Mouse (Mus musculus) hindbrain, embryonic 16.5 days (tissue): Measurements from ENCODE around the gene Tmem63a. TPM values are rescaled to one million over a fixed set of nuclear protein-coding genes. Genes with fewer than 3 reads are reported as not detected.
A peak's percentile ranks its signal among the peaks of the same experiment; 100 is the strongest.
"Not testable (repeated sequence)": the region's sequence is repeated elsewhere in the genome, so short reads cannot be mapped to it uniquely, and the experiment has no call there.

Experiments used
- ATAC-seq: fragments of 200-750 bp; cut with Nextera tagmentation; 2 replicates; pipeline ENCODE4 v1.8.0; 2017; ENCODE audit warnings: moderate TSS enrichment, moderate library complexity
- H3K27ac ChIP-seq: fragments of 300-500 bp; sonication (generic); 2 replicates; pipeline ENCODE4 v1.5.1; 2014; ENCODE audit warnings: low read depth, mild to moderate bottlenecking, control low read depth, low read length, moderate library complexity
- H3K27me3 ChIP-seq: fragments of 300-500 bp; sonication (generic); replicated peaks from 2 replicates; pipeline ENCODE4 v1.6.1; 2014; ENCODE audit warnings: low read length; ENCODE audit not compliant: control insufficient read depth, insufficient read depth
- H3K36me3 ChIP-seq: fragments of 300-500 bp; sonication (generic); 2 replicates; pipeline ENCODE4 v1.6.1; 2014; ENCODE audit warnings: mild to moderate bottlenecking, low read length, moderate library complexity, mixed read lengths; ENCODE audit not compliant: control insufficient read depth, insufficient read depth
- H3K4me1 ChIP-seq: fragments of 300-500 bp; sonication (generic); 2 replicates; pipeline ENCODE4 v1.6.1; 2014; ENCODE audit warnings: low read depth, low read length; ENCODE audit not compliant: control insufficient read depth, insufficient read depth
- H3K4me2 ChIP-seq: fragments of 300-500 bp; sonication (generic); 2 replicates; pipeline ENCODE4 v1.6.1; 2014; ENCODE audit warnings: mild to moderate bottlenecking, low read length, control low read depth, moderate library complexity
- H3K4me3 ChIP-seq: fragments of 300-500 bp; sonication (generic); 2 replicates; pipeline ENCODE4 v1.5.1; 2014; ENCODE audit warnings: mild to moderate bottlenecking, low read length, control low read depth, moderate library complexity
- H3K9ac ChIP-seq: fragments of 300-500 bp; sonication (generic); 2 replicates; pipeline ENCODE4 v1.6.1; 2014; ENCODE audit warnings: low read depth, mild to moderate bottlenecking, control low read depth, low read length, moderate library complexity
- H3K9me3 ChIP-seq: fragments of 300-500 bp; sonication (generic); 2 replicates; pipeline ENCODE4 v1.6.1; 2014; ENCODE audit warnings: mild to moderate bottlenecking, low read length, moderate library complexity; ENCODE audit not compliant: control insufficient read depth
- WGBS: fragments of 180-500 bp; shearing (Covaris S2); extraction: QIAGEN DNeasy Blood & Tissue Kit; methylation state at CpG from one replicate; pipeline ENCODE4 v1.1.7; 2014; 5-methylcytosine and 5-hydroxymethylcytosine counted together
- polyA plus RNA-seq: library from polyadenylated mRNA; unstranded; fragments of >200 nt; fragmentation: Nextera tagmentation; extraction: Ambion mirVana; gene quantifications from 2 replicates; pipeline ENCODE4 v1.2.1, GENCODE M21; 2015

The Tmem63a gene
- polyA plus RNA-seq, 1 experiment from 2014 or later: 2.6 TPM

DNA sequence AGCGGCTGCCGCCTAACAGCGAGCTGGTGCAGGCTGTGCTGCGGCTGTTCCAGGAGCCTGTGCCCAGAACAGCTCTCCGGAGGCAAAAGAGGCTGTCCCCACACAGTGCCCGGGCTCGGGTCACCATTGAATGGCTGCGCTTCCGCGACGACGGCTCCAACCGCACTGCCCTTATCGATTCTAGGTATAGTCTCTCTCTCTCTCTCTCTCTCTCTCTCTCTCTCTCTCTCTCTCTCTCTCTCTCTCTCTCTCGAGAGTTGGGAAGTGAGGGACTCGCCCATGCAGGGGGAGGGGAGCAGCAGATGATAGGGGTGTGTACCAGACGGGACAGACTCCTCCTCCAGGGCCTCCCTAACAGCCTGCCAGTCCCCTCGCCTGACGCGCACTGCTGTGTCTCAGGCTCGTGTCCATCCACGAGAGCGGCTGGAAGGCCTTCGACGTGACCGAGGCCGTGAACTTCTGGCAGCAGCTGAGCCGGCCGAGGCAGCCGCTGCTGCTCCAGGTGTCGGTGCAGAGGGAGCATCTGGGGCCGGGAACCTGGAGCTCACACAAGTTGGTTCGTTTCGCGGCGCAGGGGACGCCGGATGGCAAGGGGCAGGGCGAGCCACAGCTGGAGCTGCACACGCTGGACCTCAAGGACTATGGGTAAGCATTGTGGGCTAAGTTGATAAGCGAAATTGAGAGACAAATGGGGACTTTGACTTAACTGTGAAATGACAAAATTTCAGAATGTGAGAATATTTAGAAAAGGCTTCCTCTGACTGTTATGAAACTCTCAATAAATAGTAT, 5.3 kb upstream of the Tmem63a start:
- not testable (repeated sequence) for H3K9ac ChIP-seq, H3K4me1 ChIP-seq, H3K36me3 ChIP-seq, H3K9me3 ChIP-seq, H3K27ac ChIP-seq
- peak; percentile 81 for ATAC-seq
- Histone ChIP-seq H3K4me2 (peak overlapping the region; percentile 44), H3K27me3 (peaks cover 34% of the 10 kb centered on the region), H3K4me3 (peak overlapping the region; percentile 24)
- WGBS: 2% methylated on average over 29 of the region's 41 CpGs

DNA sequence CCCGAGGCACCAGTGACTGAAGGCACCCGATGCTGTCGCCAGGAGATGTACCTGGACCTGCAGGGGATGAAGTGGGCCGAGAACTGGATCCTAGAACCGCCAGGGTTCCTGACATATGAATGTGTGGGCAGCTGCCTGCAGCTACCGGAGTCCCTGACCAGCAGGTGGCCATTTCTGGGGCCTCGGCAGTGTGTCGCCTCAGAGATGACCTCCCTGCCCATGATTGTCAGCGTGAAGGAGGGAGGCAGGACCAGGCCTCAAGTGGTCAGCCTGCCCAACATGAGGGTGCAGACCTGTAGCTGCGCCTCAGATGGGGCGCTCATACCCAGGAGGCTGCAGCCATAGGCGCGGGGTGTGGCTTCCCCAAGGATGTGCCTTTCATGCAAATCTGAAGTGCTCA, 4.5 kb upstream of the Tmem63a start:
- H3K4me3 ChIP-seq, ATAC-seq, H3K36me3 ChIP-seq, H3K9ac ChIP-seq, H3K4me2 ChIP-seq, H3K27ac ChIP-seq, H3K9me3 ChIP-seq: not testable (repeated sequence)
- 16% methylated on average over 13 of the region's 13 CpGs for WGBS
- Histone ChIP-seq H3K4me1 (peaks cover 11% of the 10 kb centered on the region; the same call in 1 of the 2 replicates), H3K27me3 (peaks cover 42% of the 10 kb centered on the region)

DNA sequence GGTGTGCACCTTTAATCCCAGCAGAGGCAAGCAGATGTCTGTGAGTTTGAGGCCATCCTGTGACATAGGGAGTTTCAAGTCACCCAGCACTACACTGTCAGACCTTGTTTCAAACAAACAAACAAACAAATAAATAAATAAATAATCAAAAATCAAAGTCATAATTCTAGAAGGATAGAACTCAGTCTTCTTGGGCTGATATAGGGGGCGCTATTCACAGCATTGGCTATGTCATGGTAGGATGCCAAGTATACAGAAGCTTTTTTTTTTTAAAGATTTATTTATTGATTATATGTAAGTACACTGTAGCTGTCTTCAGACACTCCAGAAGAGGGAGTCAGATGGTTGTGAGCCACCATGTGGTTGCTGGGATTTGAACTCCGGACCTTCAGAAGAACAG, 3.4 kb upstream of the Tmem63a start:
- not testable (repeated sequence) for ATAC-seq, H3K27ac ChIP-seq, H3K4me2 ChIP-seq, H3K9ac ChIP-seq, H3K4me3 ChIP-seq, H3K36me3 ChIP-seq, H3K9me3 ChIP-seq
- Histone ChIP-seq H3K4me1 (peaks cover 13% of the 10 kb centered on the region; the same call in 1 of the 2 replicates), H3K27me3 (peaks cover 53% of the 10 kb centered on the region)
- WGBS: 92% methylated on average over 2 of the region's 2 CpGs

DNA sequence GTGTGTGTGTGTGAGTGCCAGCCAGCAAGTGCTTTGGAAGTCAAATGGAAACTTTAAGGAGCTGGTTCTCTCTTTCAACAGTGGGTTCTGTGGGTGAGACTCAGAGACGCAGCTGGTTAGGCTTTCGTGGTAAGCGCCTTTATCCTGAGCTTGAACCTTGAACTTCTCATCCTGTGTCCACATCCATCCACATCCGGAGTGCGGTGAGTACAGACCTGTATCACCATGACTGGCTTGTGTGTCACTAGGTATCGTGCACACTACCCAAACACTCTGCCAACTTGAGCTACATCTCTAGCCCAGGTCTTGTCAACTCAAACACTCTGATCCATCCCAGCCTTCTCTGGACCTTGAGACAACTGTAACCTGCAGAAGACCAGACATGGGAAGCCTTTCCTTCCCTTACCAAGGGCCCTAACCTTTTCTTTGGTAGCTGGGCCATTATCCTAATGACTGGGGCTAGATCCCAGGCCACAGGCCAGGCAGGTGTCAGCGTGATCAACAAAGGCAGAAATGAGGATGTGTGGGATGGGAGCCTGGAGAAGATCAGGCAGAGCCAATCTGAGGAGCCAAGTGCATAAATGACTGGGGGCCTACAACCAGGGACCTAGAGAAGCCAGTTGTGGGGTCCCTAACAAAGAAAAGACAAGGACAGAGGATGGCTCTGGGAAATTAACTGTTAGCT, 1.2 kb upstream of the Tmem63a start:
- Histone ChIP-seq H3K4me1 (peaks cover 17% of the 10 kb centered on the region; the same call in 1 of the 2 replicates), H3K9me3 (no peaks in the 10 kb centered on the region), H3K4me3 (no peak overlapping the region), H3K36me3 (no peaks in the 10 kb centered on the region), H3K27me3 (peaks cover 41% of the 10 kb centered on the region), H3K9ac (no peak overlapping the region), H3K4me2 (no peak overlapping the region), H3K27ac (no peak overlapping the region)
- 86% methylated on average over 7 of the region's 7 CpGs for WGBS
- ATAC-seq: no peak

DNA sequence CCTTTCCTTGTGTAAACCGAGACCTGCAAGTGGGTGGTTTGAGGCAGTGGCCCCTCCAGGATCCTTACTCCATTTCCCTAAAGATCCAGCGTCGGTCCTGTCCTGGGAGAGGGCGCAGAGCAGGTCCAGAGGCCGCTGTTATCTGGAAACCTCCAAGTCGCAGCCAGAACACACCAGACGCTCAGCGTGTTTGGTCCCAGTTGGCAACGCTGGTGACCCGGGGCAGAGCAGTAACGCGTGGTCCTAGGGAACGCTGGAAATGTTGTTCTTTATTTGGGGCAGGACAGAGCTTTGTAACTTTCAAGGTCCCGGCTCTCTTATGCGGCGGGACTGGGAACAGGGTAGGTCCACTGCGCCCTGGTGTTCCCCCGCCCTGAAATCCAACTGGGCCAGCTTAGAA, 418 bp upstream of the Tmem63a start:
- Histone ChIP-seq H3K4me2 (peak overlapping the region; percentile 100), H3K27ac (no peak overlapping the region; the same call in 1 of the 2 replicates), H3K4me3 (peak overlapping the region; percentile 77), H3K9me3 (no peaks in the 10 kb centered on the region), H3K4me1 (peaks cover 17% of the 10 kb centered on the region; the same call in 1 of the 2 replicates), H3K9ac (peak overlapping the region; percentile 69), H3K36me3 (no peaks in the 10 kb centered on the region), H3K27me3 (peaks cover 38% of the 10 kb centered on the region)
- no peak for ATAC-seq
- 3% methylated on average over 18 of the region's 18 CpGs for WGBS

DNA sequence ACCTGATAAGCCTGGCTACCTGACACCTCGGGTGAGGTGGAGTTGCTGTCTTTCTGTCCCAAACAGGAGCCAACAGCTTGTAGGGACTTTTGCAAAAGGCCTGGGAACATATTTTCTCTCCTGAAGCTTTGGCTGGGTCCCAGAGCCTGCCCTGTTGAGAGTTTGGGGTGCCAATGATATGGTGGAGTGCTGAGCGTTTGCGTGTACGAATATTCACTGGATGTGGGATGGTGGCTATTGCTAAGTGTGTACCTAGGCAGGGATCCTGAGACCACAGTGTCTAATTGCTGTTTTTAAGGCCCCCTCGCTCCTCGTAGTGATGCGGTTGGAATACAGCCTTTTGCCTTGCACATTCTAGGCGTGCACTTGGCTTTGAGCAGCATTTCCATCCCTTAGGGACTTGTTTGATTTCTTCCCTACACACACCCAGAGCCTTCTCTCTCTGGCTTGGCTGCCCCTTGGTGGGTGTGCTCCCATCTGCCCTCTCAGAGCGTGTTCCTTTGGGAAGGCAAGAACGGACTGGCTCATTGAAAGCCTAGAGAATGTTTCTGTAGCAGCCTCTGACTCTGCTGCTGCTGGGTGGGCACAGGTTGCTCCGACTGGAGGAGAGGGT, 994 bp downstream of the Tmem63a start:
- peak overlapping the region; percentile 100 for H3K4me2 ChIP-seq
- ATAC-seq: no peak
- 35% methylated on average over 11 of the region's 11 CpGs for WGBS
- H3K27me3 ChIP-seq: peaks cover 33% of the 10 kb centered on the region
- H3K4me1 ChIP-seq: peaks cover 17% of the 10 kb centered on the region; the same call in 1 of the 2 replicates
- H3K9me3 ChIP-seq: no peaks in the 10 kb centered on the region
- H3K36me3 ChIP-seq: no peaks in the 10 kb centered on the region
- no peak overlapping the region for H3K27ac ChIP-seq
- no peak overlapping the region; the same call in 1 of the 2 replicates for H3K9ac ChIP-seq
- H3K4me3 ChIP-seq: peak overlapping the region; percentile 77

DNA sequence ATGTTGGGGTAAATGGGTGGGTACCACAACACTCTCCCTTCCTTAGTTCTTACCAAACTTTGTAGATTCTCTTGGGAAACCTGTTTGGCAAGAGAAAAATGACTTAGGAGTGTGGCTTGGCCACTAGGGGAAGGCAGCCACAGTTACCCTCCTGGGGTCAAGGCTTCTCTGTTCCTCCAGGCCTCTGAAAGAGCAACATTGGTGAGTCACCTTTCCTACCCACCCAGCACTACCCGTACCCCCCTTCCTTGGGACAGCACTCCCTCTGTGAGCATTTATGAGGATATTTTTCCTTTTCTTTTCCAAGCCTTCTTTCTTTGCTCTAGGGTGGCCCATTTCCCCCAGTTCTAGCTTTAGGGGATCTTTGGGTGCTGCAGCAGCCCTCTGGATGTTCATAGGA, 1.8 kb downstream of the Tmem63a start:
- H3K9me3 ChIP-seq: no peaks in the 10 kb centered on the region
- no peaks in the 10 kb centered on the region for H3K36me3 ChIP-seq
- ATAC-seq: no peak
- peaks cover 33% of the 10 kb centered on the region for H3K27me3 ChIP-seq
- no peak overlapping the region for H3K4me2 ChIP-seq
- H3K4me3 ChIP-seq: no peak overlapping the region
- H3K27ac ChIP-seq: no peak overlapping the region
- no peak overlapping the region for H3K9ac ChIP-seq
- H3K4me1 ChIP-seq: peaks cover 17% of the 10 kb centered on the region; the same call in 1 of the 2 replicates
- 92% methylated on average over 1 of the region's 1 CpGs for WGBS

DNA sequence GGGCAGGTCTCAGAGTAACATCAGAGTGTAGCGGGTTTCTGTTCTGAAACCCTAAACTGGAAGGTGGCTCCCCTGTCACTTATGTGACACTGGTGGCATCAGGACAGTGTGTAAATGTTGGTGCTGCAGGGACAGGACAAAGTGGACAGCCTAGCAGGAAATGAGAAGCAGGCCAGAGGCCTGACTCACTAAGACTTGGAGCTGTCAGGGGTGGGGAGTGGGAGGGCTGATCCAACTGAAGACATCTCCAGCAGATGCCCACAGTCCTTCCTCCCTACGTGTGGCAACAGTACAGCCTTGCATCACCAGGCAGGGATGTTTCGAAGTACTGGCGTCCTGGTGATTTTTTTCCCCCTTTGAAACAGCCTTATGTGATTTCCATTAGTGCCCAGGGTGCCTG, 2.4 kb downstream of the Tmem63a start:
- peaks cover 33% of the 10 kb centered on the region for H3K27me3 ChIP-seq
- no peak for ATAC-seq
- H3K36me3 ChIP-seq: no peaks in the 10 kb centered on the region
- no peak overlapping the region for H3K9ac ChIP-seq
- no peaks in the 10 kb centered on the region for H3K9me3 ChIP-seq
- WGBS: 78% methylated on average over 4 of the region's 4 CpGs
- H3K4me1 ChIP-seq: peaks cover 17% of the 10 kb centered on the region; the same call in 1 of the 2 replicates
- H3K27ac ChIP-seq: no peak overlapping the region
- H3K4me2 ChIP-seq: no peak overlapping the region
- no peak overlapping the region for H3K4me3 ChIP-seq
